Mouse (Mus musculus) liver, adult 2 months (tissue): Measurements from ENCODE around the gene Mageb4. TPM values are rescaled to one million over a fixed set of nuclear protein-coding genes. Genes with fewer than 3 reads are reported as not detected.
A peak's percentile ranks its signal among the peaks of the same experiment; 100 is the strongest.
"Not testable (repeated sequence)": the region's sequence is repeated elsewhere in the genome, so short reads cannot be mapped to it uniquely, and the experiment has no call there.

Experiments used
- DNase-seq: peaks from one replicate; pipeline ENCODE4 v3.0.0-alpha.2; 2011; ENCODE audit warnings: low read depth, low spot score; ENCODE audit errors: extremely low read depth
- H3K27ac ChIP-seq: fragments of 200-500 bp; replicated peaks from 2 replicates; pipeline ENCODE4 v1.5.1; 2012; ENCODE audit warnings: low read depth, mild to moderate bottlenecking, control low read depth, inconsistent platforms, low read length; ENCODE audit not compliant: insufficient read depth
- H3K27me3 ChIP-seq: fragments of 200-500 bp; 2 replicates; pipeline ENCODE4 v1.6.1; 2012; ENCODE audit warnings: mild to moderate bottlenecking, moderate library complexity, low read length, inconsistent platforms; ENCODE audit not compliant: control insufficient read depth, insufficient read depth
- H3K36me3 ChIP-seq: fragments of 200-500 bp; 2 replicates; pipeline ENCODE4 v1.6.1; 2012; ENCODE audit warnings: low read length, inconsistent platforms; ENCODE audit not compliant: control insufficient read depth, insufficient read depth
- H3K4me1 ChIP-seq: fragments of 200-500 bp; 2 replicates; pipeline ENCODE4 v1.6.1; 2011; ENCODE audit warnings: low read length; ENCODE audit not compliant: control insufficient read depth, insufficient read depth
- H3K4me3 ChIP-seq: fragments of 200-500 bp; 2 replicates; pipeline ENCODE4 v1.5.1; 2011; ENCODE audit warnings: low read depth, mild to moderate bottlenecking, control low read depth, low read length, moderate library complexity; ENCODE audit not compliant: insufficient read depth
- H3K79me2 ChIP-seq: fragments of 200-500 bp; 2 replicates; pipeline ENCODE4 v1.6.1; 2012; ENCODE audit warnings: inconsistent platforms, mild to moderate bottlenecking, low read length, moderate library complexity; ENCODE audit not compliant: control insufficient read depth, insufficient read depth
- H3K9ac ChIP-seq: fragments of 200-500 bp; 2 replicates; pipeline ENCODE4 v1.6.1; 2012; ENCODE audit warnings: low read depth, mild to moderate bottlenecking, control low read depth, inconsistent platforms, low read length
- CTCF ChIP-seq: fragments of 200-500 bp; IDR thresholded peaks from 2 replicates; pipeline ENCODE4 v1.5.1; 2011; ENCODE audit warnings: low read depth, low read length, control low read depth
- POLR2A ChIP-seq: fragments of 200-500 bp; IDR thresholded peaks from 2 replicates; pipeline ENCODE4 v1.6.1; 2011; ENCODE audit warnings: low read length, control low read depth; ENCODE audit not compliant: insufficient read depth; ENCODE audit errors: extremely low read depth
- WGBS: fragments of 180-500 bp; shearing (Covaris S2); methylation state at CpG from one replicate; pipeline ENCODE4 v1.1.7; 2018; 5-methylcytosine and 5-hydroxymethylcytosine counted together
- polyA plus RNA-seq: library from polyadenylated mRNA; depleted of rRNA; stranded (reverse); fragments of >200 nt; gene quantifications from 2 replicates; pipeline ENCODE4 v1.2.3, GENCODE M21; 2012; rRNA removed
- total RNA-seq: library from RNA; depleted of rRNA; stranded (reverse); fragments of >200 nt; gene quantifications from 2 replicates; pipeline ENCODE4 v1.2.3, GENCODE M21; 2014; rRNA removed

Gene Mageb4
- not detected in 2 replicates for total RNA-seq
- not detected in 2 replicates for polyA plus RNA-seq

- not testable (repeated sequence) for H3K36me3 ChIP-seq, H3K4me3 ChIP-seq, DNase-seq, H3K79me2 ChIP-seq, H3K4me1 ChIP-seq, H3K27me3 ChIP-seq, H3K27ac ChIP-seq, H3K9ac ChIP-seq
- WGBS, result no CpG with 5 or more reads among the region's 13 CpGs
These were observed at the start of gene Mageb4 for GRCm38 (mm10) chrX:86304993-86305392. Gene Mageb4 (minus strand): TSS chrX:86305093.

GRCm38 (mm10) chrX:86284597-86284996, 20.3 kb downstream of the Mageb4 start:
- 57% methylated on average over 1 of the region's 2 CpGs for WGBS
- not testable (repeated sequence) for H3K27ac ChIP-seq, H3K27me3 ChIP-seq, H3K36me3 ChIP-seq, H3K79me2 ChIP-seq, DNase-seq, H3K4me3 ChIP-seq, H3K9ac ChIP-seq, H3K4me1 ChIP-seq

DNA sequence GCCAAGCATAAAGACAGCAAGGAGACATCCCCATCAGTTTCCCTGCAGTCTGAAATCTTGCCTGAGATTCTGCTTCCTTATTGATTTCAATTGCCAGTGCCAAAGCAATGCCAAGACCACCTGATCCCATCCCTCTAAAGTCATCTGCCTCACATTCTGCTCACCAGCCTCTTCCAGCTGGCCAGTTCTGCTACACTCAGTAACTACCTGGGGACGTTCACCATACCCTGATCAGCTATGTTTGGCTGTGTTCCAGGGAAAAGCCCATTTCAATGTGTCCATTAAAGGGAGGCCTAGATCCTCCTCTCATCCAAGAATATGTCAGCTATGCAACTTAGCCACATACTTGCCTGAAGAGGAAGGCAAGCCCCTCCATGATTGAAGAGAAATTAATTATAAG, 58.9 kb downstream of the Mageb4 start:
- H3K27ac ChIP-seq, DNase-seq, H3K27me3 ChIP-seq, H3K4me3 ChIP-seq, H3K36me3 ChIP-seq, H3K4me1 ChIP-seq, H3K9ac ChIP-seq, H3K79me2 ChIP-seq: not testable (repeated sequence)
- no CpG with 5 or more reads among the region's 1 CpGs for WGBS

DNA sequence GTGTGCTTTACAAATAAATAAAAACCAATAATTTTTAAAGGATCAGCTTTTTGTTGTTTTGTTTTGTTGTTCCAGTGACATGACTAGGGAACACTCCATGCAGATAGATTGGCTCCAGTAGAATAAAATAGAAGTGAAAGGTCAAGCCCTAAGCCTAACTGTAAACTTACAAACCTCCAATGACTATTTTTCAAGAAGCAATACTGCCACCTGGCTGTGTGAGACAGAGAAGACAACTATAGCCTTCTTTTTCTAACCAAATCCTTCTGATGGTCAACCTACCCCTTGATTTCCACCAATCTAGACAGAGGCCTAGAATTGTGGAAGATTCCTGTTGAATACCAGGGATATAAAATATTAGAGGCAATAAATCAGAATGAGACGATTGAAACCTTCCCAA, 67.6 kb downstream of the Mageb4 start:
- 33% methylated on average over 1 of the region's 1 CpGs for WGBS
- H3K27ac ChIP-seq, result no peak overlapping the region
- no peak overlapping the region for H3K9ac ChIP-seq
- TF ChIP-seq CTCF (no peak), POLR2A (no peak)
- no peaks in the 10 kb centered on the region for H3K36me3 ChIP-seq
- DNase-seq, result peak; percentile 27
- no peak overlapping the region for H3K4me3 ChIP-seq
- H3K79me2 ChIP-seq, result no peaks in the 10 kb centered on the region
- H3K4me1 ChIP-seq, result no peaks in the 10 kb centered on the region
- H3K27me3 ChIP-seq, result no peaks in the 10 kb centered on the region

Other genes with a start within 250 kb of the Mageb4 start
- 0.07 TPM in 1 of 2 replicates, not detected in the other for gene Nr0b1, start 113.3 kb downstream of the Mageb4 start, total RNA-seq
- gene Nr0b1, start 113.3 kb downstream of the Mageb4 start, polyA plus RNA-seq, result not detected in 2 replicates